Mouse (Mus musculus) embryonic facial prominence, embryonic 14.5 days (tissue): ENCODE data around the gene Sept11. TPM values are rescaled to one million over a fixed set of nuclear protein-coding genes. Genes with fewer than 3 reads are reported as not detected.

Source experiments
- ATAC-seq: fragments of 200-750 bp; cut with Nextera tagmentation; 2 replicates; pipeline ENCODE4 v1.8.0; 2017; ENCODE audit warnings: low read depth, moderate number of reproducible peaks, moderate TSS enrichment
- DNase-seq: peaks from one replicate; pipeline ENCODE4 v3.0.0-alpha.2; 2015; ENCODE audit warnings: low spot score
- H3K27ac ChIP-seq: fragments of 300-500 bp; sonication (generic); replicated peaks from 2 replicates; pipeline ENCODE4 v1.5.1; 2014; ENCODE audit warnings: low read depth, mild to moderate bottlenecking, low read length, moderate library complexity
- H3K27me3 ChIP-seq: fragments of 300-500 bp; sonication (generic); replicated peaks from 2 replicates; pipeline ENCODE4 v1.6.1; 2014; ENCODE audit warnings: low read length; ENCODE audit not compliant: control insufficient read depth, insufficient read depth
- H3K36me3 ChIP-seq: fragments of 300-500 bp; sonication (generic); 2 replicates; pipeline ENCODE4 v1.6.1; 2014; ENCODE audit warnings: low read length, mixed read lengths; ENCODE audit not compliant: control insufficient read depth, insufficient read depth
- H3K4me1 ChIP-seq: fragments of 300-500 bp; sonication (generic); 2 replicates; pipeline ENCODE4 v1.6.1; 2014; ENCODE audit warnings: antibody characterized with exemption, low read length; ENCODE audit not compliant: control insufficient read depth, insufficient read depth
- H3K4me2 ChIP-seq: fragments of 300-500 bp; sonication (generic); 2 replicates; pipeline ENCODE4 v1.6.1; 2014; ENCODE audit warnings: low read depth, mild to moderate bottlenecking, low read length, moderate library complexity, mixed read lengths
- H3K4me3 ChIP-seq: fragments of 300-500 bp; sonication (generic); 2 replicates; pipeline ENCODE4 v1.5.1; 2014; ENCODE audit warnings: low read depth, mild to moderate bottlenecking, low read length
- H3K9ac ChIP-seq: fragments of 300-500 bp; sonication (generic); 2 replicates; pipeline ENCODE4 v1.6.1; 2014; ENCODE audit warnings: low read depth, mild to moderate bottlenecking, low read length, moderate library complexity, mixed read lengths
- H3K9me3 ChIP-seq: fragments of 300-500 bp; sonication (generic); 2 replicates; pipeline ENCODE4 v1.6.1; 2016; ENCODE audit warnings: low read length; ENCODE audit not compliant: control insufficient read depth
- WGBS: fragments of 180-500 bp; shearing (Covaris S2); extraction: QIAGEN DNeasy Blood & Tissue Kit; methylation state at CpG from one replicate; pipeline ENCODE4 v1.1.7; 2014; 5-methylcytosine and 5-hydroxymethylcytosine counted together
- polyA plus RNA-seq: library from polyadenylated mRNA; unstranded; fragments of >200 nt; fragmentation: Nextera tagmentation; extraction: Ambion mirVana; gene quantifications from 2 replicates; pipeline ENCODE4 v1.2.1, GENCODE M21; 2014

Sept11 gene
- polyA plus RNA-seq, 1 experiment from 2014 or later, result 187 TPM

DNA sequence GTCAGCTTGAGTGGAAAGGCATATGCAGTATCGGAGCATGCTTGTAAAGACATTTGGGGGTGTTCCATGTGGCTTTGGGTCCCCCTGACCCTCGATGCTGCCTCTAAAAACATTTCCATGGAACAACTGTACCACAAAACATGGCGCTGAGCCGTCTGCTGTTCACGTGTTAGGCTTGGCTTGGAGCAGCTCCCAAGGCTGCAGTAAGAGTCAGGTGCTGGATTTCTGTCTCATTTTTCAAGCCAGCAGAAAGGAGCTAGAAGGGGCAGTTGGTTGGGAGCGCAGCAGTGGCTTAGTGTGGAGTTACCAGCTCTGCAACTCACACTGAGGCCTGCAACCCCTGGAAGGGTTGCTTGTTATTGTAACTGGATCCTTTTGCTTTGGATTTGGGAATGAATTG, 21.3 kb downstream of the Sept11 start:
- 30% methylated on average over 6 of the region's 6 CpGs for WGBS
- Histone ChIP-seq H3K4me3 (no peak overlapping the region), H3K4me2 (no peak overlapping the region), H3K9ac (no peak overlapping the region), H3K4me1 (peaks cover 22% of the 10 kb centered on the region), H3K27ac (peak overlapping the region; percentile 70), H3K36me3 (0 out of 2 replicates have a peak, but pooled peaks cover 13% of the 10 kb centered on the region), H3K27me3 (no peaks in the 10 kb centered on the region), H3K9me3 (no peaks in the 10 kb centered on the region)
- DNase-seq (peak; percentile 93), ATAC-seq (peak; percentile 90)

GRCm38 (mm10) chr5:93115059-93115458, 21.8 kb downstream of the Sept11 start:
- WGBS, result 57% methylated on average over 6 of the region's 6 CpGs
- peak overlapping the region; percentile 70 for H3K27ac ChIP-seq
- H3K4me2 ChIP-seq, result no peak overlapping the region
- H3K9me3 ChIP-seq, result no peaks in the 10 kb centered on the region
- peaks cover 22% of the 10 kb centered on the region for H3K4me1 ChIP-seq
- ATAC-seq (peak; percentile 50), DNase-seq (peak; percentile 71)
- 0 out of 2 replicates have a peak, but pooled peaks cover 13% of the 10 kb centered on the region for H3K36me3 ChIP-seq
- no peak overlapping the region for H3K9ac ChIP-seq
- no peaks in the 10 kb centered on the region for H3K27me3 ChIP-seq
- no peak overlapping the region for H3K4me3 ChIP-seq

- Histone ChIP-seq H3K36me3 (0 out of 2 replicates have a peak, but pooled peaks cover 13% of the 10 kb centered on the region), H3K9ac (0 out of 2 replicates have a peak overlapping the region, but pooled peaks have one; percentile 9), H3K27me3 (no peaks in the 10 kb centered on the region), H3K4me1 (peaks cover 29% of the 10 kb centered on the region), H3K9me3 (no peaks in the 10 kb centered on the region), H3K4me3 (no peak overlapping the region), H3K27ac (peak overlapping the region; percentile 70), H3K4me2 (no peak overlapping the region)
- ATAC-seq (no peak), DNase-seq (no peak)
- 72% methylated on average over 13 of the region's 13 CpGs for WGBS
Measured at GRCm38 (mm10) chr5:93115854-93116253, 22.6 kb downstream of the Sept11 start.

GRCm38 (mm10) chr5:93117648-93118047, 24.4 kb downstream of the Sept11 start:
- H3K9ac ChIP-seq, result no peak overlapping the region
- H3K9me3 ChIP-seq, result no peaks in the 10 kb centered on the region
- ATAC-seq, result no peak
- H3K36me3 ChIP-seq, result 0 out of 2 replicates have a peak, but pooled peaks cover 6% of the 10 kb centered on the region
- H3K4me1 ChIP-seq, result peaks cover 31% of the 10 kb centered on the region
- no peaks in the 10 kb centered on the region for H3K27me3 ChIP-seq
- no peak overlapping the region for H3K4me2 ChIP-seq
- no peak overlapping the region for H3K27ac ChIP-seq
- no peak for DNase-seq
- H3K4me3 ChIP-seq, result no peak overlapping the region
- 88% methylated on average over 8 of the region's 8 CpGs for WGBS

- no peak for DNase-seq
- H3K4me2 ChIP-seq, result no peak overlapping the region
- peaks cover 46% of the 10 kb centered on the region for H3K4me1 ChIP-seq
- H3K9me3 ChIP-seq, result no peaks in the 10 kb centered on the region
- no peak for ATAC-seq
- WGBS, result 54% methylated on average over 8 of the region's 8 CpGs
- no peaks in the 10 kb centered on the region for H3K27me3 ChIP-seq
- H3K9ac ChIP-seq, result no peak overlapping the region
- H3K27ac ChIP-seq, result no peak overlapping the region
- H3K36me3 ChIP-seq, result 0 out of 2 replicates have a peak, but pooled peaks cover 6% of the 10 kb centered on the region
- no peak overlapping the region for H3K4me3 ChIP-seq
Measured at GRCm38 (mm10) chr5:93121660-93122059, 28.4 kb downstream of the Sept11 start.

DNA sequence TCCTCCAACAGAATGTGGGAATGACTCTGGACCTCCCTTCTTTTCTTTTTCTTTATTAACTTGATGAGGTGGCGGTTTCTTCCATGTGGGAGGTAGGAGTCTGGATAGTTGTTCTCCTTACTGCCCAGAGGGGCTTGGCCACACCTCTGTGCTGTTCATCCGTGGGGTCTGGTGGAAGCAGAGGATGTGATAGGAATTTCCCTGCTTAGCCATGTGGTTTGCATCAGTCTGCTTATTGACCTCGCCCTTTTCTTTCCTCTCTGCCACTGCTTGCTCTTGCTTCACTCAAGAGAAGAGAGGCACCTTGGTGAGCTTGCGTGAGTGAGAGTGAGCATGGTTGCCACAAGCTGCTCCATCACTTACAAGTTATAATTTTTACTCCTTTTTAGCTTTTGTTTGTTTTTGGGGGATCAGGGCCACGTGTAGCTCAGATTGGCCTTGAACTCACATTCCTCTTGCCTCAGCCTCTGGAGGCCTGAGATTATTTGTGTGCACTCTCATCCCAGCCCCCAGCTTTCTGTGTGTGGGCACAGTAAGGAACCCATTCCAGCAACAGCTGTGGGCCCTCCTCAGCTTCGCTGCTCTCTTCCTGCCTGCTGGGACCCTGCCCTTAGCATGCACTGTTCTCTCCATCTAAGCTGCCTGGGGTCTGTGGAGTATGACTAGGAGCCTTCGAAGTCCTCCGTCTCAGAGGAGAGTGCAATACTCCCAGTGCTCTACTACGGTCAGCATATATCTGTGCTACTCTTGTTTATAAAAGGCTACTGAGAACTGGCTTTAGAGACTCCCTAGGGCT, 31.0 kb downstream of the Sept11 start:
- WGBS, result 35% methylated on average over 9 of the region's 9 CpGs
- no peak overlapping the region for H3K9ac ChIP-seq
- H3K4me2 ChIP-seq, result no peak overlapping the region
- DNase-seq (peak; percentile 61), ATAC-seq (no peak)
- 0 out of 2 replicates have a peak overlapping the region, but pooled peaks have one; percentile 44 for H3K27ac ChIP-seq
- no peaks in the 10 kb centered on the region for H3K36me3 ChIP-seq
- H3K27me3 ChIP-seq, result no peaks in the 10 kb centered on the region
- peaks cover 72% of the 10 kb centered on the region for H3K4me1 ChIP-seq
- H3K9me3 ChIP-seq, result no peaks in the 10 kb centered on the region
- H3K4me3 ChIP-seq, result no peak overlapping the region

- WGBS, result 86% methylated on average over 6 of the region's 6 CpGs
- Histone ChIP-seq H3K36me3 (no peaks in the 10 kb centered on the region), H3K27me3 (no peaks in the 10 kb centered on the region), H3K4me1 (peaks cover 81% of the 10 kb centered on the region), H3K4me3 (no peak overlapping the region), H3K27ac (no peak overlapping the region), H3K4me2 (no peak overlapping the region), H3K9ac (no peak overlapping the region), H3K9me3 (no peaks in the 10 kb centered on the region)
- ATAC-seq (no peak), DNase-seq (no peak)
Measured at GRCm38 (mm10) chr5:93125325-93125724, 32.1 kb downstream of the Sept11 start.

- Histone ChIP-seq H3K4me1 (peaks cover 82% of the 10 kb centered on the region), H3K9ac (no peak overlapping the region), H3K9me3 (no peaks in the 10 kb centered on the region), H3K4me2 (no peak overlapping the region), H3K4me3 (no peak overlapping the region), H3K36me3 (no peaks in the 10 kb centered on the region), H3K27me3 (no peaks in the 10 kb centered on the region), H3K27ac (0 out of 2 replicates have a peak overlapping the region, but pooled peaks have one; percentile 42)
- 49% methylated on average over 12 of the region's 12 CpGs for WGBS
- DNase-seq, result no peak
- ATAC-seq, result peak; percentile 9; the same call in 1 of the 2 replicates
Measured at GRCm38 (mm10) chr5:93126222-93126929, 33.1 kb downstream of the Sept11 start.
